Mouse (Mus musculus) small intestine, adult 2 months (tissue): ENCODE data around the gene Ruvbl1.

Experiments used
- CTCF ChIP-seq: fragments of 200-500 bp; IDR thresholded peaks from 2 replicates; pipeline ENCODE4 v1.5.1; 2012; ENCODE audit warnings: low read depth, mild to moderate bottlenecking, control low read depth, inconsistent platforms, low read length, moderate library complexity, mixed read lengths; ENCODE audit not compliant: insufficient replicate concordance, insufficient read length; ENCODE audit errors: extremely low read depth
- POLR2A ChIP-seq: fragments of 200-500 bp; IDR thresholded peaks from 2 replicates; pipeline ENCODE4 v1.6.1; 2012; ENCODE audit warnings: low read depth, mild to moderate bottlenecking, control low read depth, inconsistent platforms, low read length, moderate library complexity

DNA sequence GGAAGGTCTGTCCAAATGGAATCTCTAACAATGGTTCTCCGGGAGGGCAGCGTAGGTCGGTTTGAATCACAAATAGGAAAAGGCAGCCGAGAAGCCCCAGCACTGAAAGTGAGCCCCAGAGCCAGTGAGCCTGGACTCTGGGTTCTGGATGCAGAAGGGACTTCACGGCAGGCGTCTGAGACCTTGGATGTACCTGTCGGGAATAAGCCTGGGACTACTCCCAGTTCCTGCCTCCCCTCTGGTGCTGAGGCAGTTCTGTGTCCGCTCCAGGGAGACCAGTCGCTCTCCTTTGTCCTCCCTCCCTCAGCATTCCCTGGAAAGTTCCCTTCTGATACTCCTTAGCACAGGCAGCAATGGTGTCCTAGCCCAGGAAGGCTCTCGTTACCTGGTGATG lies 80.2 kb downstream of the Ruvbl1 start:
- TF ChIP-seq CTCF (no peak), POLR2A (no peak)
